Mouse (Mus musculus): Measurements from ENCODE around the gene Galns.

DNA sequence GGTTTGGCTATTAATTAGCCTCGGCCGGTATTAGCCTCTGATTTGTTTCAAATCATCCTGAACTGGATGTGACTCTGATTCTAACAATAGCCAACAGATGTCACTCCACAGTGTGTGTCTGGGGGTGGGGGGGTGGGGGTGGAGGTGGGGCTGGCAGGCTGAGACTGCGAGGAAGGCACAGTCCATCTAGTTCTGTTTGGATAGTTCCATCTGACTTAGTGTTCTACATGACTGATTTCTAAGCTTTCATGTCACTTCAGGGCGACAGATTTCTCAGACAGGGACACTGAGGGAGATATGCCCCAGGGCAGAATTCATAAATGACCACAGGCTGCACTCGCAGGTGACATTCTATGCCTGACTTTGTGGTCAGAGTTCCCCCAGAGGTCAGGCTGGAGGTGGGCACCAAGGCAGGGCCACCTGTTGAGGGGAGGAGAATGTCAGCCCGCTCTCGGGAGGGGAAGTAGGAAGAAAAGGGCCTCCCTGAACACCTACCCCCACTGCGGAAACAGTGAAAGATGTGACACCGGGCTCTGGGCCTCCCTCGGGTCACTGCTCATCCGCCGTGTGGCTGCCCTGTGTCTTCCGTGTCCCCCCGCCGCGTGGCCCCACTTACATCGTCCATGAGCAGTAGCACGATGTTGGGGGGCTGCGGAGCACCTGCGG lies 518 bp downstream of the Galns start:
- no peak for TF ChIP-seq CTCF (IDR thresholded peaks at IDR 0.05)
- TF ChIP-seq EP300 (IDR thresholded peaks at IDR 0.05), result no peak

Data from lung, postnatal 0 days (tissue).